In genomic region chr2:165967076-165967475, GRCm38 (mm10) we compare ENCODE assay signal across 12 mouse cellular contexts. TPM values are rescaled to one million over a fixed set of nuclear protein-coding genes. Genes with fewer than 3 reads are reported as not detected.
DNase-seq lines count a peak whose midpoint lies in the region; ATAC-seq and TF ChIP-seq lines count a peak whose summit lies in the region.
"Had no signal": no experiment of that assay in that cellular context is flagged by ENCODE, and none has a peak within 500 bp of the region (broad histone marks: within the 10 kb centered on the region; RNA-seq: fewer than 3 reads in every experiment).

No protein-coding gene starts in this region.

- H3K4me3 ChIP-seq in forebrain, embryonic 11.5 days (ENCODE audit: low read depth, low read length), result no peak overlapping the region
- H3K4me3 ChIP-seq in forebrain, embryonic 14.5 days (ENCODE audit: low read depth, low read length), result no peak overlapping the region
- H3K4me3 ChIP-seq in bone marrow macrophage, adult 2 months (ENCODE audit: insufficient read depth, low read length), result no peak overlapping the region
- H3K4me3 ChIP-seq in liver, postnatal 0 days (ENCODE audit: low read depth, low read length), result no peak overlapping the region

- no peak for TF ChIP-seq EP300 in liver, postnatal 0 days (IDR thresholded peaks at IDR 0.05; ENCODE audit: low read depth)

- no peak for TF ChIP-seq CTCF in bone marrow macrophage, adult 2 months (IDR thresholded peaks at IDR 0.05; ENCODE audit: low read depth, low read length)
- peak; percentile 34; the same call in 1 of the 2 replicates for TF ChIP-seq CTCF in liver, postnatal 0 days (IDR thresholded peaks at IDR 0.05; ENCODE audit: low read depth)

- H3K9ac ChIP-seq in forebrain, embryonic 11.5 days (ENCODE audit: low read length), result no peak overlapping the region
- H3K9ac ChIP-seq in forebrain, embryonic 14.5 days (ENCODE audit: low read length), result no peak overlapping the region
- H3K9ac ChIP-seq in liver, postnatal 0 days (replicated peaks), result no peak overlapping the region

- ATAC-seq in forebrain, embryonic 11.5 days (replicated peaks; ENCODE audit: low FRiP score), result no peak
- no peak for ATAC-seq in forebrain, embryonic 14.5 days
- no peak for ATAC-seq in liver, postnatal 0 days
- ATAC-seq: lung, postnatal 0 days had no signal

- no peaks in the 10 kb centered on the region for H3K27me3 ChIP-seq in forebrain, embryonic 11.5 days (ENCODE audit: control insufficient read depth, insufficient read depth, low read length)
- no peaks in the 10 kb centered on the region for H3K27me3 ChIP-seq in forebrain, embryonic 14.5 days (replicated peaks; ENCODE audit: control insufficient read depth, insufficient read depth, low read length)
- no peaks in the 10 kb centered on the region for H3K27me3 ChIP-seq in liver, postnatal 0 days (ENCODE audit: insufficient read depth, low read length)

- 82% methylated on average over 2 of the region's 2 CpGs for WGBS in forebrain, embryonic 11.5 days
- WGBS in forebrain, embryonic 14.5 days, result 90% methylated on average over 2 of the region's 2 CpGs
- 89% methylated on average over 2 of the region's 2 CpGs for WGBS in liver, postnatal 0 days (ENCODE audit: insufficient replicate concordance)

- H3K4me1 ChIP-seq in forebrain, embryonic 11.5 days (replicated peaks; ENCODE audit: control insufficient read depth, insufficient read depth, low read length), result peaks cover 8% of the 10 kb centered on the region; the same call in 1 of the 2 replicates
- H3K4me1 ChIP-seq in forebrain, embryonic 14.5 days (ENCODE audit: control insufficient read depth, insufficient read depth, low read length), result 0 out of 2 replicates have a peak, but pooled peaks cover 5% of the 10 kb centered on the region
- H3K4me1 ChIP-seq in bone marrow macrophage, adult 2 months (ENCODE audit: control insufficient read depth, insufficient read depth, low read length), result peaks cover 50% of the 10 kb centered on the region
- H3K4me1 ChIP-seq in liver, postnatal 0 days (ENCODE audit: insufficient read depth), result peaks cover 27% of the 10 kb centered on the region

- TF ChIP-seq POLR2A in bone marrow macrophage, adult 2 months (IDR thresholded peaks at IDR 0.05; ENCODE audit: borderline replicate concordance, low read depth, low read length), result no peak

- H3K36me3 ChIP-seq in forebrain, embryonic 11.5 days (ENCODE audit: control insufficient read depth, insufficient read depth, low read length), result no peaks in the 10 kb centered on the region
- no peaks in the 10 kb centered on the region for H3K36me3 ChIP-seq in forebrain, embryonic 14.5 days (ENCODE audit: control insufficient read depth, insufficient read depth, low read length)
- no peaks in the 10 kb centered on the region for H3K36me3 ChIP-seq in liver, postnatal 0 days (replicated peaks; ENCODE audit: insufficient read depth, low read length)

- no peaks in the 10 kb centered on the region for H3K9me3 ChIP-seq in forebrain, embryonic 11.5 days (ENCODE audit: control insufficient read depth, low read length)
- no peaks in the 10 kb centered on the region for H3K9me3 ChIP-seq in forebrain, embryonic 14.5 days (replicated peaks; ENCODE audit: control insufficient read depth, low read length)
- no peaks in the 10 kb centered on the region for H3K9me3 ChIP-seq in liver, postnatal 0 days (ENCODE audit: low read length)

- no peak overlapping the region for H3K4me2 ChIP-seq in forebrain, embryonic 11.5 days (ENCODE audit: low read depth, low read length, severe bottlenecking)
- no peak overlapping the region for H3K4me2 ChIP-seq in forebrain, embryonic 14.5 days (ENCODE audit: low read length)
- H3K4me2 ChIP-seq in liver, postnatal 0 days (ENCODE audit: low read depth, low read length), result no peak overlapping the region

- H3K27ac ChIP-seq in forebrain, embryonic 11.5 days (ENCODE audit: low read depth, low read length), result peak overlapping the region; percentile 69
- H3K27ac ChIP-seq in forebrain, embryonic 14.5 days (ENCODE audit: low read depth, low read length), result no peak overlapping the region
- peak overlapping the region; percentile 90 for H3K27ac ChIP-seq in bone marrow macrophage, adult 2 months (ENCODE audit: insufficient read depth, low read depth, low read length)
- 0 out of 2 replicates have a peak overlapping the region, but pooled peaks have one; percentile 24 for H3K27ac ChIP-seq in liver, postnatal 0 days (ENCODE audit: low read depth)
- H3K27ac ChIP-seq: kidney, postnatal 0 days had no signal

- DNase-seq in forebrain, embryonic 11.5 days (ENCODE audit: low spot score), result no peak
- no peak for DNase-seq in forebrain, embryonic 14.5 days (ENCODE audit: low spot score)
- DNase-seq in 3134 (ENCODE audit: extremely low read depth, insufficient read length, low spot score), result peak; percentile 16
- no peak for DNase-seq in liver, postnatal 0 days
- no peak for DNase-seq in ovary, postnatal 10 days (ENCODE audit: low spot score)
- no peak for DNase-seq in frontal cortex, postnatal 25 days (ENCODE audit: low spot score in 2 of 2)
- no peak for DNase-seq in embryo, embryonic 10 days (ENCODE audit: low spot score)
- DNase-seq: cerebellum, adult 11 months; right cerebral cortex, postnatal 4 days had no signal

RNA-seq across cellular contexts. Expression of gene Ncoa3, which starts 25.4 kb away (rescaled TPM):
- 17.4 and 18.1 TPM in 2 replicates for polyA plus RNA-seq in forebrain, embryonic 11.5 days (2014; fragmentation: Nextera tagmentation; extraction: Ambion mirVana)
- polyA plus RNA-seq in forebrain, embryonic 14.5 days (2014; fragmentation: Nextera tagmentation; extraction: Ambion mirVana), result 9.3 and 12.8 TPM in 2 replicates
- polyA plus RNA-seq in bone marrow macrophage, adult 2 months (2012; ENCODE audit: insufficient read depth, insufficient read length, missing spikeins), result 118 and 119 TPM in 2 replicates
- 3.3 and 3.9 TPM in 2 replicates for polyA plus RNA-seq in liver, postnatal 0 days (2015; fragmentation: Nextera tagmentation; extraction: Ambion mirVana)
